Mouse (Mus musculus): ENCODE measurements at regions not wholly inside any gene's neighbourhood (a gene's known extent, or its start where the extent isn't known, plus 50 kb on each side); places are given as distances from the start of the nearest gene placed in this dataset.

GRCm38 (mm10) chr17:88307082-88307481 is 133.4 kb upstream of the Foxn2 start:
- no peak for DNase-seq (ENCODE audit: low spot score)

GRCm38 (mm10) chr17:88307826-88308225 is 132.7 kb upstream of the Foxn2 start:
- no peak for DNase-seq (ENCODE audit: low spot score)

GRCm38 (mm10) chr17:88312876-88313275 is 127.6 kb upstream of the Foxn2 start:
- DNase-seq (ENCODE audit: low spot score), result no peak

GRCm38 (mm10) chr17:88316213-88316967 is 124.1 kb upstream of the Foxn2 start:
- no peak for DNase-seq (ENCODE audit: low spot score)

GRCm38 (mm10) chr17:88317311-88317710 is 123.2 kb upstream of the Foxn2 start:
- no peak for DNase-seq (ENCODE audit: low spot score)

GRCm38 (mm10) chr17:88317806-88318205 is 122.7 kb upstream of the Foxn2 start:
- no peak for DNase-seq (ENCODE audit: low spot score)

GRCm38 (mm10) chr17:88318207-88318791 is 122.2 kb upstream of the Foxn2 start:
- peak; percentile 26 for DNase-seq (ENCODE audit: low spot score)

- DNase-seq (ENCODE audit: low spot score), result no peak
These were observed 121.6 kb upstream of the Foxn2 start for GRCm38 (mm10) chr17:88318936-88319335.

- DNase-seq (ENCODE audit: low spot score), result no peak
These were observed 119.8 kb upstream of the Foxn2 start for GRCm38 (mm10) chr17:88320686-88321085.

GRCm38 (mm10) chr17:88325326-88325909 is 115.1 kb upstream of the Foxn2 start:
- no peak for DNase-seq (ENCODE audit: low spot score)

GRCm38 (mm10) chr17:88325910-88326739 is 114.4 kb upstream of the Foxn2 start:
- no peak for DNase-seq (ENCODE audit: low spot score)

GRCm38 (mm10) chr17:88326740-88327123 is 113.8 kb upstream of the Foxn2 start:
- no peak for DNase-seq (ENCODE audit: low spot score)

GRCm38 (mm10) chr17:88327791-88328190 is 112.7 kb upstream of the Foxn2 start:
- no peak for DNase-seq (ENCODE audit: low spot score)

- DNase-seq (ENCODE audit: low spot score), result no peak
These were observed 111.7 kb upstream of the Foxn2 start for GRCm38 (mm10) chr17:88328807-88329206.

- peak; percentile 40 for DNase-seq (ENCODE audit: low spot score)
These were observed 110.8 kb upstream of the Foxn2 start for GRCm38 (mm10) chr17:88329715-88330114.

GRCm38 (mm10) chr17:88330129-88330528 is 110.4 kb upstream of the Foxn2 start:
- no peak for DNase-seq (ENCODE audit: low spot score)

- no peak for DNase-seq (ENCODE audit: low spot score)
These were observed 106.7 kb upstream of the Foxn2 start for GRCm38 (mm10) chr17:88333816-88334215.

GRCm38 (mm10) chr17:88335271-88335670 is 105.2 kb upstream of the Foxn2 start:
- no peak for DNase-seq (ENCODE audit: low spot score)

- peak; percentile 33 for DNase-seq (ENCODE audit: low spot score)
These were observed 104.3 kb upstream of the Foxn2 start for GRCm38 (mm10) chr17:88336140-88336769.

GRCm38 (mm10) chr17:88337649-88338404 is 102.7 kb upstream of the Foxn2 start:
- DNase-seq (ENCODE audit: low spot score), result no peak

GRCm38 (mm10) chr17:88341141-88341540 is 99.4 kb upstream of the Foxn2 start:
- DNase-seq (ENCODE audit: low spot score), result no peak
